Mouse (Mus musculus) liver, embryonic 16.5 days (tissue): ENCODE measurements around the gene Ccdc13. TPM values are rescaled to one million over a fixed set of nuclear protein-coding genes. Genes with fewer than 3 reads are reported as not detected.
A peak's percentile ranks its signal among the peaks of the same experiment; 100 is the strongest.

ENCODE experiments used
- ATAC-seq: fragments of 200-750 bp; cut with Nextera tagmentation; 2 replicates; pipeline ENCODE4 v1.8.0; 2017; ENCODE audit warnings: low read depth, mild to moderate bottlenecking, moderate number of reproducible peaks, moderate library complexity
- H3K27ac ChIP-seq: fragments of 300-500 bp; sonication (generic); 2 replicates; pipeline ENCODE4 v1.5.1; 2014; ENCODE audit warnings: mild to moderate bottlenecking, low read length
- H3K27me3 ChIP-seq: fragments of 300-500 bp; sonication (generic); 2 replicates; pipeline ENCODE4 v1.6.1; 2014; ENCODE audit warnings: low read depth, low read length, mixed read lengths; ENCODE audit not compliant: control insufficient read depth, insufficient read depth
- H3K36me3 ChIP-seq: fragments of 300-500 bp; sonication (generic); 2 replicates; pipeline ENCODE4 v1.6.1; 2014; ENCODE audit warnings: mild to moderate bottlenecking; ENCODE audit not compliant: control insufficient read depth, insufficient read depth
- H3K4me1 ChIP-seq: fragments of 300-500 bp; sonication (generic); 2 replicates; pipeline ENCODE4 v1.6.1; 2014; ENCODE audit warnings: low read depth, low read length, mixed read lengths; ENCODE audit not compliant: control insufficient read depth
- H3K4me2 ChIP-seq: fragments of 300-500 bp; sonication (generic); 2 replicates; pipeline ENCODE4 v1.6.1; 2014; ENCODE audit warnings: low read depth, low read length, mixed read lengths
- H3K4me3 ChIP-seq: fragments of 300-500 bp; sonication (generic); 2 replicates; pipeline ENCODE4 v1.5.1; 2014; ENCODE audit warnings: low read depth, mild to moderate bottlenecking, low read length
- H3K9ac ChIP-seq: fragments of 300-500 bp; sonication (generic); 2 replicates; pipeline ENCODE4 v1.6.1; 2014; ENCODE audit warnings: low read depth, low read length
- H3K9me3 ChIP-seq: fragments of 300-500 bp; sonication (generic); replicated peaks from 2 replicates; pipeline ENCODE4 v1.6.1; 2016; ENCODE audit warnings: low read length; ENCODE audit not compliant: control insufficient read depth
- WGBS: fragments of 180-500 bp; shearing (Covaris S2); extraction: QIAGEN DNeasy Blood & Tissue Kit; methylation state at CpG from one replicate; pipeline ENCODE4 v1.1.7; 2014; ENCODE audit not compliant: insufficient replicate concordance; 5-methylcytosine and 5-hydroxymethylcytosine counted together
- polyA plus RNA-seq: library from polyadenylated mRNA; unstranded; fragments of >200 nt; fragmentation: Nextera tagmentation; extraction: Ambion mirVana; gene quantifications from 2 replicates; pipeline ENCODE4 v1.2.1, GENCODE M21; 2015

Ccdc13 gene
- polyA plus RNA-seq, 1 experiment from 2014 or later = not detected

DNA sequence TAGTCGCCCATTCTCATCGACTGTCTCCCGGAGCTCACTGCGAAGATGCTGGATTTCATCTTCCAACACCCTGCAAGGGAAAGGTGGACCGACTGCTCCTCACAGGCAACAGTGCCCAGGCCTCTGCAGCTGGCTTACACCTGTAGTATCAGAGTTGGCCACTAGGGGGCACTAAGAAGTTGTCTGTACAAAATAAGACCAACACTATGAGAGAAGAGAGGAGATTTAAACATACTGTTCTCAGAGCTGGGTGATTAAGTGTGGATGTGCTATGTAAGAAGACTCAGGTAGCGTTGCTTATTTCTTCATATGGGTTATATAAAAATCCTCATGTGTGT, 8.3 kb downstream of the Ccdc13 start:
- no peaks in the 10 kb centered on the region for H3K9me3 ChIP-seq
- no peak overlapping the region for H3K27ac ChIP-seq
- H3K4me3 ChIP-seq = no peak overlapping the region
- H3K27me3 ChIP-seq = no peaks in the 10 kb centered on the region
- no peak for ATAC-seq
- 24% methylated on average over 6 of the region's 6 CpGs for WGBS
- no peaks in the 10 kb centered on the region for H3K36me3 ChIP-seq
- H3K4me2 ChIP-seq = no peak overlapping the region
- no peak overlapping the region for H3K9ac ChIP-seq
- H3K4me1 ChIP-seq = no peaks in the 10 kb centered on the region

DNA sequence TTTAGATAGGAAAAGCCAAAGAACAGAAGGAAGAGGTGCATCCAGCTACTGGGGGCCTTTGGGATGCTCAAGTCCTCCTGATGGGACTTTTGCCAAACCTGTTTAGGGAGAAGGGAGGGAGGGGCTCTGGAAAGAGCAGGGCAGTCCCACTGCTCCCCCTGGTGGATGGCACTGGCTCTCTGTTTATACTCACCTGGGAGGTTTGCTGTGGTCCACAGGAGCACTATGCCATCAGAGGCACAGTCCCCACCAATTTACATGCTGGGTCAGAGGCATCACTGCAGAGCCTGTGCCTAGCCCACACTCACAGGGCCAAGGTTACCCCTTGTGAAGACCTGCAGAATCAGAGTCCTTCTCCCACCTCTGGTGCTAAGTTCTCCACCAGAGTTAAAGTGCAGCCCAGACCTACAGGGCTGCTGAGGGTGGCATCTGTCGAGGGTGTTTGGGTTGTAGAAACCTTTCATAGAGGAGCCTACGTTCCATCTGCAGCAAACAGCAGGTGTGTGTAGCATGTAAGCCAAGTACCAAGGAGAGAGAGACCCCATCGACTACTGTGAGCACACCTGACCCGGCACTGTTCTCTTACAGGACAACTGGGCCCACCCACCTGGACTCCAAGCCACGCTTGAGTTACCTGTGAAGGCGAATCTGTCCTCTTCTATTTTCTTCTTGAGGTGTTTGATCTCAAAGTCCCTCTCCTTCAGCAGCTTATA, 8.9 kb downstream of the Ccdc13 start:
- H3K27ac ChIP-seq = no peak overlapping the region
- H3K9me3 ChIP-seq = no peaks in the 10 kb centered on the region
- 52% methylated on average over 6 of the region's 6 CpGs for WGBS
- no peak overlapping the region for H3K4me3 ChIP-seq
- no peaks in the 10 kb centered on the region for H3K36me3 ChIP-seq
- no peaks in the 10 kb centered on the region for H3K4me1 ChIP-seq
- no peak overlapping the region for H3K4me2 ChIP-seq
- ATAC-seq = 0 out of 2 replicates have a peak, but pooled peaks have one; percentile 24
- no peaks in the 10 kb centered on the region for H3K27me3 ChIP-seq
- no peak overlapping the region for H3K9ac ChIP-seq

DNA sequence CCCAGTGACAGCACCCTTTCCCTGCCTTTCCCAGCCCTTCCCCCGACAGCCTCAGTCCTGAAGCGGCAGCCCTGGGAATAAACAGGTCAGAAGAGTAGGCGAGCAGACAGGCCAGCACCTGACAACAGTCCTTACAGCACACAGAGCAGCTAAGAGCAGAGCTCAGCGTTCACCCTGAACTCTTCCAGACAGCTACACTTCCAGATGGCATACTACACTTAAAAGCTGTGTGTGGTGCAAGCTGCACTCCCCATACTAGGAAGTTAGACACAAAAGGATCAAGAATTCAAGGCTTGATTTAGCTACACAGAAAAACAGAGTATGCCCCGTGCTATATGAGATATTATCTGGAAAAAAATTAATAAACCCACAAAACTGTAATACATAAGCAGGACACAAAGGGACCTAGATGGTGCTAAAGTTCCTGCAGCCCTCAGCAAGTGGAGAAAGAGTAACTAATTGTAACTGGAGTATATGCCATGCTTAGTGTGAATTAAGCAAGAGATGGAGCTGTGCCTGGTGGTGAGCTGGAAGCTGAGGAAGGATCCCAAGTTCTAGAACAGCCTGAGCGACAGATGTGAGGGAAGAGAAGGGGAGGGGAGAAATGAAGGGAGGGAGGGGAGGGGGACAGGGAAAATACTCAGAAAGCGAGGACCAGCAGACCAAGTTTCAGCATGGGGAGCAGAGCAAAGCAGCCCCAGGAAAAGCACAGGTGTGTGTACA, 9.8 kb downstream of the Ccdc13 start:
- no peak overlapping the region for H3K4me2 ChIP-seq
- no peaks in the 10 kb centered on the region for H3K9me3 ChIP-seq
- ATAC-seq = no peak
- H3K9ac ChIP-seq = no peak overlapping the region
- no peak overlapping the region for H3K27ac ChIP-seq
- H3K4me3 ChIP-seq = no peak overlapping the region
- no peaks in the 10 kb centered on the region for H3K4me1 ChIP-seq
- H3K36me3 ChIP-seq = no peaks in the 10 kb centered on the region
- no peaks in the 10 kb centered on the region for H3K27me3 ChIP-seq
- WGBS = 44% methylated on average over 7 of the region's 7 CpGs

DNA sequence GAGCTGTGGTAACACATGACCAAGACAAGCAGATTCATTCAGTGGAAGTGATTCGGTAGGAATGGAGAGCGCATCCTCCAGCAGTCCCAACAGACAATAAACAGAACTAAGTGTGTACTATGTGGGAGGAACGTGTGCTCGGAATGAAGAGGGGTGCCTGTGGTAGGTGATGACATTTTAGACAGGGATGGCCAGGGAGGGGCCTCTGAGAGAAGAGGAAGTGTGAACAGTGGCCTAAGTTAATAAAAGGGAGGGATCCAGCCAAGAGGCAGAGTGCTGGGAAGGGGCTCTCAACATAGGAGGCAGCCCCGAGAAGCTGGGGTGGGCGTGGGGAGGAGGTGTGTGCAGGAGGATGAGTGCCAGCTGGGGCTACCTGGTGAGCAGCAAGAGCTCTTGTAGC, 10.9 kb downstream of the Ccdc13 start:
- Histone ChIP-seq H3K36me3 (no peaks in the 10 kb centered on the region), H3K4me1 (no peaks in the 10 kb centered on the region), H3K27ac (no peak overlapping the region), H3K9ac (no peak overlapping the region), H3K4me2 (no peak overlapping the region), H3K27me3 (no peaks in the 10 kb centered on the region), H3K9me3 (no peaks in the 10 kb centered on the region), H3K4me3 (no peak overlapping the region)
- 37% methylated on average over 6 of the region's 6 CpGs for whole genome bisulfite sequencing
- ATAC-seq = no peak

DNA sequence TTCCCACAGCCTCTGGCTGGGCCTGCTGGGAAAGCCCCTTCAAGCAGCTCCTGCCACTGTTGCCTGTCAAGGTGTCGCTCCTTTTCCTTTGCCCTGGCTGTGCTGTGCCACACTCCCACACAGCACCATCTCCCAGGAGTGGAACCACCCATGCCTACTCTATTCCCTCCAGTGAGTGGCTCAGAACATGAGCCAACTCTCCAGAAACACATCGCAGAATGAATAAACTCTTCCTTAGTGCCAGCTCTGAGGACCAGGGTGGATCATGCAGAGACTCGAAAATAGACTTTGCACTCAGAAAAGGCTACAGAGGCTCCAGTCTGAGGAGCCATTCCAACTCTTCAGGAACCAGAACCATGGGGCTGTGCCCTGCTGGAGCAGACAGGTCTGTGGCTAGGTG, 12.9 kb downstream of the Ccdc13 start:
- no peak overlapping the region for H3K9ac ChIP-seq
- no peak overlapping the region for H3K4me2 ChIP-seq
- no peaks in the 10 kb centered on the region for H3K27me3 ChIP-seq
- no peak for ATAC-seq
- H3K27ac ChIP-seq = no peak overlapping the region
- H3K4me3 ChIP-seq = no peak overlapping the region
- no peaks in the 10 kb centered on the region for H3K9me3 ChIP-seq
- no peaks in the 10 kb centered on the region for H3K36me3 ChIP-seq
- H3K4me1 ChIP-seq = no peaks in the 10 kb centered on the region
- WGBS = 60% methylated on average over 3 of the region's 3 CpGs

DNA sequence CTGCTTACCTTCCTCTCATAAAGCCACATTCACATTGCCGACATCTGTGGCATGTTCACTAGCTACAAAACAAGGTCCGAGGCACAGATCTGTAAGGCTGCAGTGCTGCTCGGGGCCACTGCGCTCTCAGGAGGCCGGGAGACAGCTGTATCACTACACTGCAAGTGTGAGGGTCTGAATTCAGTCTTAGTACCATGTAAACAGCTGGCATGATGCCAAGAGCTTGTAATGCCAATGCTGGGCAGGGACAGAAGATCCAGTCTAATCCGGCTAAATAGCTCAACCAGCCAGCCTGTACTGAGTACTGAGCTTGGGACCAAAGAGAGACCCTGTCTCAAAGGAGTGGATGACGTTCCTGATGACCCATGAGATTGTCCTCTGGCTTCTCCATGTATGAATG, 15.3 kb downstream of the Ccdc13 start:
- Histone ChIP-seq H3K27me3 (no peaks in the 10 kb centered on the region), H3K9ac (no peak overlapping the region), H3K4me3 (no peak overlapping the region), H3K4me1 (no peaks in the 10 kb centered on the region), H3K4me2 (no peak overlapping the region), H3K9me3 (no peaks in the 10 kb centered on the region), H3K36me3 (no peaks in the 10 kb centered on the region), H3K27ac (no peak overlapping the region)
- ATAC-seq = no peak
- 64% methylated on average over 7 of the region's 7 CpGs for WGBS

DNA sequence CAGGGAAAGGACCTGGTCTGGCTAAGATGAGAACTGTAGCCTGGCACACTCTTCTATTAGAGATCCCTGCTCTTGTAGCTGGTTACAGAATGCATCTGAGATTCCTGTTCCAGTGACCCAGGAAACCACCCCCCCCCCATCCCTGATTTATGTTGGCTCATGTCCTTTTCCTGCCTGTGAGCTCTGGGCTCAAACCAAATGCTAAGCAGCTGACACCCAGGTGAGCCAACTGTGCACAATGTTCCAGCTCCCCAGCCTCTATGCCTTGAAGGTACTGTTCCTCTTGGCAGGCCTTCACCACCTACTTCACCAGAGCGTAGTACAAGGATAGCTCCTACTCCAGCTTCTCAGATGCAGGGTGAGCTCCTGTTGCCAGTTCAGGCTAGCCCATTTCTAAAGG, 16.2 kb downstream of the Ccdc13 start:
- Histone ChIP-seq H3K9me3 (no peaks in the 10 kb centered on the region), H3K4me1 (no peaks in the 10 kb centered on the region), H3K9ac (no peak overlapping the region), H3K27me3 (no peaks in the 10 kb centered on the region), H3K27ac (no peak overlapping the region), H3K4me2 (no peak overlapping the region), H3K4me3 (no peak overlapping the region), H3K36me3 (no peaks in the 10 kb centered on the region)
- WGBS = 59% methylated on average over 1 of the region's 1 CpGs
- no peak for ATAC-seq

DNA sequence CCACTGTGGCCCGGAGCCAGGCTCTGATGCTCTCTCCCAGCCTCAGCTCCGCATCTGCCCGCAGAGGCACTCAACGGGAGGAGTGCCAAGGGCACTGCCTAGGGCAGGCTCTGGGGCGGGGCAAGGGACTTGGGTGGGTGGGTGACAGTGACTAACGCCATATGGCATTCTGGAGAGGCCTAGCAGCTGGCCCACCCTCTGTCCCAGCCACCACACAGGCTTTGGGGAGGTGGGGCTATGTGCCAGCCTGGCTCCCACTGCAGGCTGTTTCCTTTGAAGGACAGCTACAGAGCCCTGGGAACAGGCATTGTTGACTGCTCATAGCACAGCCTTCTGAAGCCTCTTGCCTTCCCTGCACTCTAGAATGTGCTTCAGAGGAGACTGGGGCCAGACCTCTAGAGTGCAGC, 16.7 kb downstream of the Ccdc13 start:
- 54% methylated on average over 6 of the region's 6 CpGs for WGBS
- Histone ChIP-seq H3K4me1 (no peaks in the 10 kb centered on the region), H3K36me3 (no peaks in the 10 kb centered on the region), H3K27me3 (no peaks in the 10 kb centered on the region), H3K4me3 (no peak overlapping the region), H3K9me3 (no peaks in the 10 kb centered on the region), H3K4me2 (no peak overlapping the region), H3K27ac (no peak overlapping the region), H3K9ac (no peak overlapping the region)
- no peak for ATAC-seq

DNA sequence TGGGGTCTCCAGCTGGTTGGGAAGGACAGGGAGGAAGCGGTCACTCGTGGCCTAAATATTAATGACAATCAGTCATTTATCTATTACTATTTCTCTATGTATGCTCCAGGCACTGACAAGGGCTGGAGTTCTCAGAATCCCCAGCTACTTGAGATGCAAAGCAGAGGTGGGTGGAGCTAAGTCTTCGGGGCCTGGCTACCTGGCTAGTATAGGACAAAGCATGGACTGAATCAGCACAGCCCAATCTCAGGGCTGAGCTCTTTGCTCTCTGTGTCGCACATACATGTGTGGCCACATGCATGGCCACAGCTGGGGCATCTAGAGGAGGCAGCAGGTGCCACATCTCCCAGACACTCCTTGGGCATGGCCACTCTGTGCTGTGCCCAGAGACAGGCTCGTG, 18.5 kb downstream of the Ccdc13 start:
- no peak for ATAC-seq
- Histone ChIP-seq H3K4me3 (no peak overlapping the region), H3K9me3 (no peaks in the 10 kb centered on the region), H3K36me3 (no peaks in the 10 kb centered on the region), H3K4me1 (no peaks in the 10 kb centered on the region), H3K27ac (no peak overlapping the region), H3K9ac (no peak overlapping the region), H3K4me2 (no peak overlapping the region), H3K27me3 (no peaks in the 10 kb centered on the region)
- 45% methylated on average over 5 of the region's 5 CpGs for WGBS
